Mouse (Mus musculus) adrenal gland, postnatal 36 days (tissue): Measurements from ENCODE around the gene Cd300ld4. TPM values are rescaled to one million over a fixed set of nuclear protein-coding genes. Genes with fewer than 3 reads are reported as not detected.
"Not testable (repeated sequence)": the region's sequence is repeated elsewhere in the genome, so short reads cannot be mapped to it uniquely, and the experiment has no call there.

Source experiments
- DNase-seq, 2 experiments: peaks; one replicate each; pipeline ENCODE4 v3.0.0; 2021; ENCODE audit warnings: mixed read lengths in 1 of 2
- long read RNA-seq, 2 experiments: library from polyadenylated mRNA; stranded (forward); transcript quantifications; one replicate each; pipeline ENCODE4 v2.0.0; 2021; ENCODE audit warnings: borderline sequencing depth in 2 of 2
- total RNA-seq, 2 experiments: library from RNA; stranded (reverse); gene quantifications; 2 replicates each; pipeline ENCODE4 v1.2.3; 2021

The Cd300ld4 gene
- total RNA-seq = under 1 TPM in 1 of 2 experiments, not detected in 1; 0.63 TPM
- long read RNA-seq, experiment 1 = 0 reads
- long read RNA-seq, experiment 2 = 0 reads

DNA sequence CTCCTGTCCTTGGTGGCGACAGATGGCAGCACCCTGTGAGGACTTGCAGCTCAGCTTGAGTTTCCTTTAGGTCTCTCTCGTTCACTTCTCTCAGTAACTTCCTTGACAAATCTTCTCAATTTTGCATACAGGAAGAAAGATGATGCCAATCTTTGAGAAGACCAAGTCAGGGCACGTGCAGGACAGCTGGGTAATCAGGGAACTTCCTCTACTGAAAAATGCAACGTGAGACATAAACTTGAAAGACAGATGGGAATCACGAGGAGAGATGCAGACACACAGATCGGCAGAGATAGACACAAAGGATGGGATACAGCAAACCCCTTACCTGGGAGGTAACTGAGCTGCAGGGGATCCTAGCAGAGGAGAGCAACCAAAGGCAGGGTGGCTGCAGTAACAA lies at the start of gene Cd300ld4:
Cd300ld4 (minus strand) TSS at position 101 of the 400 bp plus-strand sequence.
- DNase-seq = not testable (repeated sequence)

GRCm38 (mm10) chr11:115075859-115076258 lies 49.0 kb upstream of the Cd300ld4 start:
- DNase-seq = no peak

GRCm38 (mm10) chr11:115075407-115075806 lies 48.6 kb upstream of the Cd300ld4 start:
- DNase-seq = no peak

GRCm38 (mm10) chr11:115073002-115073401 lies 46.2 kb upstream of the Cd300ld4 start:
- DNase-seq = no peak

- DNase-seq = peak; percentile 80 to 83
Measured at GRCm38 (mm10) chr11:115071631-115072294, 45.0 kb upstream of the Cd300ld4 start.

DNA sequence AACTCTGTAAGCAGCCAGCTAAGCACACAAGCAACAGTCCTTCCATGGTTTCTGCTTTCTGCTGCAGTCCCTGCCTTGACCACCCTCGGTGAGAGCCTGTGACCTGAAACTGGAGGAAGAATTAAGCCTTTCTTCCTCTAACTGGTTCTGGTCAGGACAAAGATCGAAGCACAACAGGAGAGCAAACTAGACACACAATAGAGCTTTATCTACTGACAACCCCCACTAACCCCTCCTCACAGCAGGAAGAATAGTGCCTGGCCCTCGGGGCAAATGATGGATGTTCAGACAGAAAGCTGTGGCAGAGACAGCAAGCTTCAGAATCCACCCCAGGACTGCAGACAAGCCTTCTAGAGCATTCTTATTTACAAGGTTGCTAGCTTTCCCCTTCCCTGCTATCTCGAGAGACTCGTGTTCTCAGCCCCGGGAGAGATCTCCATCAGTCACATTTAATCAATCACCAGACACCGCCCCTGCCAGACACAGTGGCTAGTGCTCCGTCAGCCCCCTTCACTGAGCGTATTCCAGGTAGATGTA lies 44.3 kb upstream of the Cd300ld4 start:
- no peak for DNase-seq

GRCm38 (mm10) chr11:115066768-115067167 lies 40.0 kb upstream of the Cd300ld4 start:
- no peak for DNase-seq

GRCm38 (mm10) chr11:115062077-115062476 lies 35.3 kb upstream of the Cd300ld4 start, which contains the start of gene Cd300e:
TSS of gene Cd300e (minus strand) at chr11:115062177.
- no peak for DNase-seq

DNA sequence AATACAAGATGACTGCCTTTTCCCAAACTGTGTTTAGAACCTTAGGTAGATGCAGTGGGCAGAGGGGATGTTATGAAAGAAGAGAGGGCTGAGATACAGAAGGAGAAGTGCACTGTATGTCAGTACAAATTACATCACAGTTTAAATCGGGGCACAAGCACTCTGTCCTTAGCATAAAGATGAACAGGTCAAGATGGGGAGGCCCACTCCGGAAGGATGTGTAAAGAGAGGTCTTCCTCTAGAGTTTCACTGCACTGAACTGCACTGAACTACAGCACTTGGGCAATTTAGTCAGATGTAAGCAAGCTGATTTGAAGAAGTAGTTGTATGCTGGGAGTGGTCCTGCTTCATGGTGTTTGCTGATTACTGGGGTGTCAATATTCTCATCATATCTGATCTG lies 33.0 kb upstream of the Cd300ld4 start:
- DNase-seq = no peak

- no peak for DNase-seq
Measured at GRCm38 (mm10) chr11:115058701-115059100, 31.9 kb upstream of the Cd300ld4 start.

DNA sequence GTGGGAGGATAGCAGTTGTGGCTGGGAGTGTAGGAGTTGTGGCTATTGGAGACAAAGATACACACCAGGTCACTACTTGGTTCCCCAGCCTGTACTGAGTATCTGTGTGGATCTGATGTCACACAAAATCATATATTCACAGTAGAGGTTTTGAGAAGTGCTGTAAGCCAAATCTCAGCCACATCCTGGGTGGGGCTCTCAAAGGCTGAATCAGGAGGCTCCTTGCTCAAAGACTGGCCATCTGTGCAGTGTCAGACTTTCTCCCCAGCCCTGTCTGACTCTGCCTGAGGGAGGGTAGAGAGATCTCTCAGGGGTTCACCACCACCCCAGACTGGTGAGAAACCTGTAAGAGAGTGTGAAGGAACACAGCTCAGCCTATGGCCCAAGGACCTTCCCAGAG lies 27.7 kb upstream of the Cd300ld4 start:
- DNase-seq = no peak

GRCm38 (mm10) chr11:115052991-115053390 lies 26.2 kb upstream of the Cd300ld4 start:
- no peak for DNase-seq

DNA sequence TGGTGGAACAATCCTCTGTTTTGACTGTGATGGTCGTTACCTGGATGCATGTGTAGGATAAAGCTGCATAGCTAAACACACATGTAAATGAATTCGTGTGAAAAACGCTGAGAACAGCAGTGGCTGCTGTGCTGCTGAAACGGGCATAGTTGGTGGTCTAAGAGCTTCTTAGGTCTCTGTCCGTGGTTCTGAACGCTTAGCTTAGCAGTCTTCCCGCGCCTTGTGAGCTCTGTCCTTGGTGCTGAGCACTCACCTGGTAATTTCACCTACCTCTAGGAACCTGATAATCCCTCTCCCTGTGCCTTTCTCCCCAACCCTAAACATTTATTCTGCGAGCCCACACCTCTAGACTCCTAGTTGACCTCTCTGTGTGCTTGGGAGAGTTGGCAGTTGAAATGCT lies 25.4 kb upstream of the Cd300ld4 start:
- DNase-seq = peak; percentile 25 to 57

GRCm38 (mm10) chr11:115049282-115049895 lies 22.6 kb upstream of the Cd300ld4 start:
- no peak for DNase-seq

- no peak for DNase-seq
Measured at GRCm38 (mm10) chr11:115048259-115048658, 21.4 kb upstream of the Cd300ld4 start, which contains the start of gene Cd300ld3. TSS of gene Cd300ld3 (minus strand) at chr11:115048409.

DNA sequence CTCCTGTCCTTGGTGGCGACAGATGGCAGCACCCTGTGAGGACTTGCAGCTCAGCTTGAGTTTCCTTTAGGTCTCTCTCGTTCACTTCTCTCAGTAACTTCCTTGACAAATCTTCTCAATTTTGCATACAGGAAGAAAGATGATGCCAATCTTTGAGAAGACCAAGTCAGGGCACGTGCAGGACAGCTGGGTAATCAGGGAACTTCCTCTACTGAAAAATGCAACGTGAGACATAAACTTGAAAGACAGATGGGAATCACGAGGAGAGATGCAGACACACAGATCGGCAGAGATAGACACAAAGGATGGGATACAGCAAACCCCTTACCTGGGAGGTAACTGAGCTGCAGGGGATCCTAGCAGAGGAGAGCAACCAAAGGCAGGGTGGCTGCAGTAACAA lies 10.9 kb upstream of the Cd300ld4 start, which contains the start of gene Cd300ld5:
Cd300ld5 (minus strand) TSS at position 101 of the 400 bp plus-strand sequence.
- not testable (repeated sequence) for DNase-seq

DNA sequence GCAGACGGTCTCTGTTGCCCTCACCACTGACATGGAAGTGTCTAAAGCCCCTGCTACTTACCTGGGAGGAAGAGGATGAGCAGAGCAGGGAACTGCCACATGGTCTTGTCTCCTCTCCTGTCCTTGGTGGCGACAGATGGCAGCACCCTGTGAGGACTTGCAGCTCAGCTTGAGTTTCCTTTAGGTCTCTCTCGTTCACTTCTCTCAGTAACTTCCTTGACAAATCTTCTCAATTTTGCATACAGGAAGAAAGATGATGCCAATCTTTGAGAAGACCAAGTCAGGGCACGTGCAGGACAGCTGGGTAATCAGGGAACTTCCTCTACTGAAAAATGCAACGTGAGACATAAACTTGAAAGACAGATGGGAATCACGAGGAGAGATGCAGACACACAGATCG lies 10.7 kb downstream of the Cd300ld4 start, which contains the start of gene Cd300ld2:
Cd300ld2 (minus strand) TSS at position 101 of the 400 bp plus-strand sequence.
- DNase-seq = not testable (repeated sequence)

- DNase-seq = no peak
Measured at GRCm38 (mm10) chr11:115004070-115004469, 22.7 kb downstream of the Cd300ld4 start.

GRCm38 (mm10) chr11:115001474-115002040 lies 25.3 kb downstream of the Cd300ld4 start, which contains the start of gene Cd300c2:
TSS of gene Cd300c2 (minus strand) at chr11:115001880.
- no peak for DNase-seq

DNA sequence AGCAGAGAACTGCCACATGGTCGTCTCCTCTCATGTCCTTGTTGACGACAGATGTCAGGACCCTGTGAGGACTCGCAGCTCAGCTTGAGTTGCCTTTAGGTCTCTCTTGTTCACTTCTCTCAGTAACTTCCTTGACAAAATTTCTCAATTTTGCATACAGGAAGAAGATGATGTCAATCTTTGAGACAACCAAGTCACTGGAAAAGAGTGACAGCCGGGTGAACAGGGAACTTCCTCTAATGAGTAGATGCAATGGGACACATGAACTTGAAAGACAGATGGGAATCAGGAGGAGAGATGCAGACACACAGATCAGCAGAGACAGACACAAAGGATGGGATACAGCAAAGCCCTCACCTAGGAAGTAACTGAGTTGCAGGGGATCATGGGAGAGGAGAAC lies 37.0 kb downstream of the Cd300ld4 start, which contains the start of gene Cd300ld:
Cd300ld (minus strand) TSS at position 130 of the 400 bp plus-strand sequence.
- DNase-seq = no peak

DNA sequence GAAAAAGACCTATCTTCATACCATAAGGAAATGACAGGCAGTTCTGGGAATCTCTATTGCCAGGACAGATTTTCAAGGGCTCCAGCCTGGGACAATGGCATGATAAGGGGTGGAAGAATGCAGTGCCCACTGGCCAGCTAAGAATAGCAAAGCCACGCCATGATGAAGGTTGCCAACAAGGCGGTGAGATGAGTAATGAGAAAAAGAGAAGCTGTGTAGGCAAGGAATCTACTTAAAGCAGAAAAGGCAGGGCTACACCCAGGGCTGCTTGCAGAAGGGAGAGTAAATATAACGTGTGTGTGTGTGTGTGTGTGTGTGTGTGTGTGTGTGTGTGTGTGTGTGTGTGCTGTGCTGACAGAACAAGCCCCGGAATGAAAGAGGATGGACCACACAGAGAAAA lies 44.9 kb downstream of the Cd300ld4 start:
- DNase-seq = no peak

DNA sequence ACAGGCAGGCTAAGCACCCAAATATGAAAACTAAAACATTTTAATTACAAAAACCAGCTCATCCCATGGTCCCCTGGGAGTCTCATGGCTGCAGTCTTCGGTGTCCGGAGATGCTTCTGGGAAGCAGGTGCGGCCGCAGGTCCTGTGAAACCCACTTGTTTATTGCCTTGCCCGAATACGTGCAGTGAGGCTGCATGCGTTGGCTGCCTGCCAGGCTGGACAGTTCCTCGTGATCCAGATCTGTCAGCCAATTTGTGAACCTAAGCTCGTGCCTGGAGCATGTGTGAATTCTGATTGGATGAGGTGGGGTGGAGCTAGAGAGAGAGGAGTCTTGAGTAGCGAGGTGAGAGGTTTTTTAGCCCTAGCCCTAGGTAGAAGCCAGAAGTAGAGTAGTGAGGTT lies 54.1 kb downstream of the Cd300ld4 start:
- DNase-seq = no peak
